Mouse (Mus musculus): ENCODE measurements around the gene Atg14. TPM values are rescaled to one million over a fixed set of nuclear protein-coding genes. Genes with fewer than 3 reads are reported as not detected.

Atg14 gene
- polyA plus RNA-seq, 1 experiment, result 3.3 TPM

DNA sequence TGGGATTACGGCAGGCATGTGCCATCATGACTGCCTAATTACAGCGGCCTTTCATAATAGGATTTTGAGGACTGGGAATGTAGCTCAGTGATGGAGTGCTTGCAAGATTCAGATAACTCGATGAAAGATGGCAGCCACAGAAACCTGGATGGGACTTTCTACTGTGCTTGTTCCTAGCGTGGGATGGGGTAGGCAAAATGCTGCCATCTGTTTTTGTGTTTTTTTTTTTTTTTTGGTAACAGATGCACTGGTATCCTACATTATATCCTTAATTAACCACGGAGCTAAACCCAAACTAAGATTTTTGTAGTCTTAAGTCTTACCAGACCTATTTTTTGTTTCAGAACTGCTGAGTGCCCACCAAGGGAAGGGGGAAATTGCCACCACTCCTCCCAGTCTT is 44.6 kb downstream of the Atg14 start:
- no peaks in the 10 kb centered on the region for H3K27me3 ChIP-seq (ENCODE audit: control insufficient read depth, insufficient read depth, insufficient read length)
- H3K36me3 ChIP-seq (ENCODE audit: control insufficient read depth, insufficient read depth), result no peaks in the 10 kb centered on the region
- H3K79me2 ChIP-seq (ENCODE audit: control insufficient read depth, insufficient read depth), result peaks cover 9% of the 10 kb centered on the region
- no peak overlapping the region for H3K4me3 ChIP-seq (ENCODE audit: insufficient read depth, poor library complexity, severe bottlenecking)
- TF ChIP-seq MYOD1 (IDR thresholded peaks at IDR 0.05; ENCODE audit: control insufficient read depth, insufficient read length, low read depth), result no peak
- TF ChIP-seq CTCF (IDR thresholded peaks at IDR 0.05; ENCODE audit: control insufficient read depth, insufficient read depth, insufficient read length), result no peak
- TF ChIP-seq FOSL1 (IDR thresholded peaks at IDR 0.05; ENCODE audit: insufficient read depth, low read length, poor library complexity, severe bottlenecking), result no peak
- TF ChIP-seq MYOG (IDR thresholded peaks at IDR 0.05; ENCODE audit: control insufficient read depth, extremely low read depth, insufficient read length), result no peak
- TF ChIP-seq USF1 (IDR thresholded peaks at IDR 0.05; ENCODE audit: low read depth), result no peak
- no peak for TF ChIP-seq CEBPB (IDR thresholded peaks at IDR 0.05; ENCODE audit: low read depth)
- no peak for TF ChIP-seq MAX (IDR thresholded peaks at IDR 0.05)
- H3ac ChIP-seq (ENCODE audit: control insufficient read depth, insufficient read length, low read depth), result no peak overlapping the region
- peaks cover 3% of the 10 kb centered on the region for H3K79me3 ChIP-seq (ENCODE audit: low read depth)

DNA sequence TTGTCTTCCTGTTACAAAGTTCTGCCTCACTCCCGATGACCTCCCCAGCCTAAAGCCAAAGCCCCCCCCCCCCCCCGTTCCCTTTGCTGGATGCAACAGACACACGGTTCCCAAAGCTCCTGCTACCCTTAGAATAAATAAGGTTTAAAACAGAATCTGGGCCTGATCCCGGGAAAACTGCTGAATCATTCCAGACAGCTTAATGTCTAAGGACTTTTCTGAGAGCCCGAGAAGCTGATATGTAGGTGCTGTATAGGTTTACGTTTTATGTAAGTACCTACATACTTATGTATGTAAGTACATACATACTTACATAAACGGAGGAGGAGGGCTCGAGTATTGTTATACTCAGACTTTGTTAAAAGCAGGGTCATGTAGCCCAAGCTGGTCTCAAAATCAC is 45.1 kb downstream of the Atg14 start:
- Histone ChIP-seq H3ac (ENCODE audit: control insufficient read depth, insufficient read length, low read depth) (no peak overlapping the region), H3K4me3 (ENCODE audit: insufficient read depth, poor library complexity, severe bottlenecking) (no peak overlapping the region), H3K27me3 (ENCODE audit: control insufficient read depth, insufficient read depth, insufficient read length) (no peaks in the 10 kb centered on the region), H3K79me2 (ENCODE audit: control insufficient read depth, insufficient read depth) (peaks cover 14% of the 10 kb centered on the region), H3K36me3 (ENCODE audit: control insufficient read depth, insufficient read depth) (no peaks in the 10 kb centered on the region), H3K79me3 (ENCODE audit: low read depth) (peaks cover 3% of the 10 kb centered on the region)
- no peak for TF ChIP-seq CEBPB (IDR thresholded peaks at IDR 0.05; ENCODE audit: low read depth)
- no peak for TF ChIP-seq CTCF (IDR thresholded peaks at IDR 0.05; ENCODE audit: control insufficient read depth, insufficient read depth, insufficient read length)
- TF ChIP-seq MYOG (IDR thresholded peaks at IDR 0.05; ENCODE audit: control insufficient read depth, extremely low read depth, insufficient read length), result no peak
- no peak for TF ChIP-seq USF1 (IDR thresholded peaks at IDR 0.05; ENCODE audit: low read depth)

DNA sequence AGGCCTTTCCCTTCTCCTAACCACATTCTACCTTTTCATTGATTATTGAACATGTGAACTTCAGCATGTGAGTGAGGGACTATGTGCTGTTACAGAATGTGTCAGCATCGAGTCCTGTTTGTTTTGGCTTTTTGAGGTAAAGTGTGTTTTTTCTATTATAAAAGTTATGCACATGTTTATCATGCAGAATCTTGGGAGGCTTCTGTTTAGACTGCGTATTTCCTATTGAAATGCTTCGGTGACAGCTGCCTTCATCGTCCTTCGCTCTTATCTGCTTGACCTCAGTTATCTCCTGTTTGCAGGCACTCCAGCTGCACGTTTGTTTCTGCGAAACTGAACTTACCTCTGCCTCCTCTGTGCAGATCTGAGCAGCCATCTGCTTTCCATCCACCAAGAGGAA is 48.1 kb downstream of the Atg14 start:
- H3K27me3 ChIP-seq (ENCODE audit: control insufficient read depth, insufficient read depth, insufficient read length), result no peaks in the 10 kb centered on the region
- H3K79me2 ChIP-seq (ENCODE audit: control insufficient read depth, insufficient read depth), result peaks cover 26% of the 10 kb centered on the region
- no peak overlapping the region for H3ac ChIP-seq (ENCODE audit: control insufficient read depth, insufficient read length, low read depth)
- no peaks in the 10 kb centered on the region for H3K36me3 ChIP-seq (ENCODE audit: control insufficient read depth, insufficient read depth)
- no peak overlapping the region for H3K4me3 ChIP-seq (ENCODE audit: insufficient read depth, poor library complexity, severe bottlenecking)
- TF ChIP-seq CTCF (IDR thresholded peaks at IDR 0.05; ENCODE audit: control insufficient read depth, insufficient read depth, insufficient read length), result no peak
- TF ChIP-seq CEBPB (IDR thresholded peaks at IDR 0.05; ENCODE audit: low read depth), result no peak
- TF ChIP-seq MYOG (IDR thresholded peaks at IDR 0.05; ENCODE audit: control insufficient read depth, extremely low read depth, insufficient read length), result no peak
- TF ChIP-seq MAX (IDR thresholded peaks at IDR 0.05), result no peak
- TF ChIP-seq MYOD1 (IDR thresholded peaks at IDR 0.05; ENCODE audit: control insufficient read depth, insufficient read length, low read depth), result no peak
- TF ChIP-seq USF1 (IDR thresholded peaks at IDR 0.05; ENCODE audit: low read depth), result no peak
- TF ChIP-seq FOSL1 (IDR thresholded peaks at IDR 0.05; ENCODE audit: insufficient read depth, low read length, poor library complexity, severe bottlenecking), result no peak
- peaks cover 9% of the 10 kb centered on the region for H3K79me3 ChIP-seq (ENCODE audit: low read depth)

DNA sequence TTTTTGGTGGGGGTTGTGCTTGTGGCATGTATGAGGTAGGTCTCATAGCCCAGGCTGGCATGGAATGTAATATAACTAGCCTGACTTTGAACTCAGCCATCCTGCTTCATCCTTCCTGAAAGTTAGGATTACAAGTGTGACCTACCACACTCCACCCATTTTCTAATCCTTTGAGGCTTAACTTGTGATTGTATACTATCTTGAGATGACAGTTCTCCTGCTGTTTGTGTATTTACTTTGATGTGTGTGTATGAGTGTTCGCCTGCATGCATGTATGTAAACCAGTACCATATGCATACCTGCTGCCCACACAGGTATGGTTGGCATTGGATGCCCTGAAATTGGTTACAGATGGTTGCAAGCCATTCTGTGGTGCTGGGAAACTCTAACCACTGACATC is 48.8 kb downstream of the Atg14 start:
- TF ChIP-seq CEBPB (IDR thresholded peaks at IDR 0.05; ENCODE audit: low read depth) (no peak), USF1 (IDR thresholded peaks at IDR 0.05; ENCODE audit: low read depth) (no peak), FOSL1 (IDR thresholded peaks at IDR 0.05; ENCODE audit: insufficient read depth, low read length, poor library complexity, severe bottlenecking) (no peak), CTCF (IDR thresholded peaks at IDR 0.05; ENCODE audit: control insufficient read depth, insufficient read depth, insufficient read length) (no peak), MYOD1 (IDR thresholded peaks at IDR 0.05; ENCODE audit: control insufficient read depth, insufficient read length, low read depth) (no peak), MAX (IDR thresholded peaks at IDR 0.05) (no peak), MYOG (IDR thresholded peaks at IDR 0.05; ENCODE audit: control insufficient read depth, extremely low read depth, insufficient read length) (no peak)
- H3K79me3 ChIP-seq (ENCODE audit: low read depth), result peaks cover 9% of the 10 kb centered on the region
- no peaks in the 10 kb centered on the region for H3K27me3 ChIP-seq (ENCODE audit: control insufficient read depth, insufficient read depth, insufficient read length)
- H3ac ChIP-seq (ENCODE audit: control insufficient read depth, insufficient read length, low read depth), result no peak overlapping the region
- peaks cover 26% of the 10 kb centered on the region for H3K79me2 ChIP-seq (ENCODE audit: control insufficient read depth, insufficient read depth)
- H3K36me3 ChIP-seq (ENCODE audit: control insufficient read depth, insufficient read depth), result no peaks in the 10 kb centered on the region
- H3K4me3 ChIP-seq (ENCODE audit: insufficient read depth, poor library complexity, severe bottlenecking), result no peak overlapping the region

- Histone ChIP-seq H3K27me3 (ENCODE audit: control insufficient read depth, insufficient read depth, insufficient read length) (no peaks in the 10 kb centered on the region), H3K36me3 (ENCODE audit: control insufficient read depth, insufficient read depth) (no peaks in the 10 kb centered on the region), H3K79me3 (ENCODE audit: low read depth) (peaks cover 9% of the 10 kb centered on the region), H3K79me2 (ENCODE audit: control insufficient read depth, insufficient read depth) (peaks cover 26% of the 10 kb centered on the region), H3K4me3 (ENCODE audit: insufficient read depth, poor library complexity, severe bottlenecking) (no peak overlapping the region), H3ac (ENCODE audit: control insufficient read depth, insufficient read length, low read depth) (no peak overlapping the region)
- TF ChIP-seq FOSL1 (IDR thresholded peaks at IDR 0.05; ENCODE audit: insufficient read depth, low read length, poor library complexity, severe bottlenecking) (no peak), USF1 (IDR thresholded peaks at IDR 0.05; ENCODE audit: low read depth) (no peak), MYOG (IDR thresholded peaks at IDR 0.05; ENCODE audit: control insufficient read depth, extremely low read depth, insufficient read length) (no peak), MYOD1 (IDR thresholded peaks at IDR 0.05; ENCODE audit: control insufficient read depth, insufficient read length, low read depth) (no peak), MAX (IDR thresholded peaks at IDR 0.05) (no peak), CTCF (IDR thresholded peaks at IDR 0.05; ENCODE audit: control insufficient read depth, insufficient read depth, insufficient read length) (no peak)
Observed at GRCm38 (mm10) chr14:47520751-47521449, 49.5 kb downstream of the Atg14 start.

- Histone ChIP-seq H3K27me3 (ENCODE audit: control insufficient read depth, insufficient read depth, insufficient read length) (no peaks in the 10 kb centered on the region), H3K79me3 (ENCODE audit: low read depth) (peaks cover 10% of the 10 kb centered on the region), H3K79me2 (ENCODE audit: control insufficient read depth, insufficient read depth) (peaks cover 29% of the 10 kb centered on the region), H3ac (ENCODE audit: control insufficient read depth, insufficient read length, low read depth) (no peak overlapping the region), H3K36me3 (ENCODE audit: control insufficient read depth, insufficient read depth) (no peaks in the 10 kb centered on the region), H3K4me3 (ENCODE audit: insufficient read depth, poor library complexity, severe bottlenecking) (no peak overlapping the region)
- TF ChIP-seq FOSL1 (IDR thresholded peaks at IDR 0.05; ENCODE audit: insufficient read depth, low read length, poor library complexity, severe bottlenecking) (peak; percentile 52), CEBPB (IDR thresholded peaks at IDR 0.05; ENCODE audit: low read depth) (no peak)
Observed at GRCm38 (mm10) chr14:47518619-47519018, 51.8 kb downstream of the Atg14 start.
